Mouse (Mus musculus) liver, embryonic 14.5 days (tissue): Measurements from ENCODE around the gene Lrrd1. TPM values are rescaled to one million over a fixed set of nuclear protein-coding genes. Genes with fewer than 3 reads are reported as not detected.

Experiments
- ATAC-seq: fragments of 200-750 bp; cut with Nextera tagmentation; 2 replicates; pipeline ENCODE4 v1.8.0; 2017; ENCODE audit warnings: moderate number of reproducible peaks, mild to moderate bottlenecking, moderate library complexity; ENCODE audit not compliant: insufficient read depth
- DNase-seq, 3 experiments: peaks; one replicate each; pipeline ENCODE4 v3.0.0-alpha.2; 2012 to 2013; ENCODE audit warnings: low read depth in 3 of 3, low spot score in 3 of 3
- H3K27ac ChIP-seq: fragments of 300-500 bp; sonication (generic); 2 replicates; pipeline ENCODE4 v1.5.1; 2014; ENCODE audit warnings: moderate library complexity, mild to moderate bottlenecking, control low read depth, inconsistent platforms
- H3K27me3 ChIP-seq: fragments of 300-500 bp; sonication (generic); 2 replicates; pipeline ENCODE4 v1.6.1; 2014; ENCODE audit warnings: mild to moderate bottlenecking, low read length, moderate library complexity; ENCODE audit not compliant: control insufficient read depth, insufficient read depth
- H3K36me3 ChIP-seq: fragments of 300-500 bp; sonication (generic); replicated peaks from 2 replicates; pipeline ENCODE4 v1.6.1; 2014; ENCODE audit warnings: low read depth; ENCODE audit not compliant: control insufficient read depth, insufficient read depth
- H3K4me1 ChIP-seq, 2 experiments: fragments of 200-500 bp in 1 of 2; fragments of 300-500 bp in 1 of 2; sonication (generic) in 1 of 2; replicated peaks; 2 replicates each; pipeline ENCODE4 v1.6.1; 2012 to 2014; ENCODE audit warnings: antibody characterized with exemption in 1 of 2, inconsistent platforms in 1 of 2, low read length in 1 of 2; ENCODE audit not compliant: control insufficient read depth in 2 of 2, insufficient read depth in 2 of 2
- H3K4me2 ChIP-seq: fragments of 300-500 bp; sonication (generic); 2 replicates; pipeline ENCODE4 v1.6.1; 2014; ENCODE audit warnings: low read depth, mild to moderate bottlenecking, control low read depth, moderate library complexity
- H3K4me3 ChIP-seq, 2 experiments: fragments of 200-500 bp in 1 of 2; fragments of 300-500 bp in 1 of 2; sonication (generic) in 1 of 2; 2 replicates each; pipeline ENCODE4 v1.5.1; 2012 to 2014; ENCODE audit warnings: low read depth in 2 of 2, low read length in 2 of 2, mild to moderate bottlenecking in 2 of 2, control low read depth in 1 of 2, inconsistent platforms in 1 of 2, moderate library complexity in 1 of 2; ENCODE audit not compliant: insufficient read depth in 1 of 2
- H3K9ac ChIP-seq: fragments of 300-500 bp; sonication (generic); replicated peaks from 2 replicates; pipeline ENCODE4 v1.6.1; 2014; ENCODE audit warnings: mild to moderate bottlenecking, control low read depth, moderate library complexity
- H3K9me3 ChIP-seq: fragments of 300-500 bp; sonication (generic); 2 replicates; pipeline ENCODE4 v1.6.1; 2016; ENCODE audit warnings: low read length, mixed read lengths; ENCODE audit not compliant: control insufficient read depth
- CTCF ChIP-seq: IDR thresholded peaks from 2 replicates; pipeline ENCODE4 v1.5.1; 2016; ENCODE audit warnings: antibody characterized with exemption, low read depth, control low read depth
- EP300 ChIP-seq: IDR thresholded peaks from 2 replicates; pipeline ENCODE4 v1.6.1; 2016; ENCODE audit warnings: antibody characterized with exemption, low read depth
- WGBS: fragments of 180-500 bp; shearing (Covaris S2); extraction: QIAGEN DNeasy Blood & Tissue Kit; methylation state at CpG from one replicate; pipeline ENCODE4 v1.1.7; 2014; ENCODE audit not compliant: insufficient replicate concordance; 5-methylcytosine and 5-hydroxymethylcytosine counted together
- polyA plus RNA-seq, 2 experiments: library from polyadenylated mRNA; depleted of rRNA in 1 of 2; stranded (reverse) in 1 of 2; unstranded in 1 of 2; fragments of >200 nt; fragmentation: Nextera tagmentation in 1 of 2; extraction: Ambion mirVana in 1 of 2; gene quantifications; 2 replicates each; pipeline versions ENCODE4 v1.2.1 to v1.2.3; 2012 to 2014

Gene Lrrd1
- polyA plus RNA-seq, 2 experiments = 0.02 to 0.05 TPM

- TF ChIP-seq EP300 (no peak), CTCF (no peak)
- H3K27me3 ChIP-seq = no peaks in the 10 kb centered on the region
- no peak overlapping the region for H3K9ac ChIP-seq
- no peak overlapping the region for H3K27ac ChIP-seq
- H3K4me2 ChIP-seq = no peak overlapping the region
- H3K9me3 ChIP-seq = no peaks in the 10 kb centered on the region
- H3K4me3 ChIP-seq = no peak overlapping the region
- DNase-seq (no peak), ATAC-seq (no peak)
- H3K36me3 ChIP-seq = no peaks in the 10 kb centered on the region
- H3K4me1 ChIP-seq = no peaks in the 10 kb centered on the region
- 28% methylated on average over 2 of the region's 2 CpGs for WGBS
Measured at GRCm38 (mm10) chr5:3905471-3905870, 60.5 kb downstream of the Lrrd1 start.

Other genes starting within 250 kb of the Lrrd1 start
- 2.2 and 4.0 TPM in 2 replicates for gene Pex1, start 249.1 kb upstream of the Lrrd1 start, polyA plus RNA-seq (2012; rRNA removed)
- 2.9 and 3.8 TPM in 2 replicates for gene Pex1, start 249.1 kb upstream of the Lrrd1 start, polyA plus RNA-seq (2014; fragmentation: Nextera tagmentation; extraction: Ambion mirVana)
- 2.3 and 4.1 TPM in 2 replicates for gene Rbm48, start 248.6 kb upstream of the Lrrd1 start, polyA plus RNA-seq (2012; rRNA removed)
- gene Rbm48, start 248.6 kb upstream of the Lrrd1 start, polyA plus RNA-seq (2014; fragmentation: Nextera tagmentation; extraction: Ambion mirVana) = 5.7 and 6.2 TPM in 2 replicates
- gene Tmbim7, start 194.0 kb upstream of the Lrrd1 start, polyA plus RNA-seq (2012; rRNA removed) = not detected in 2 replicates
- gene Tmbim7, start 194.0 kb upstream of the Lrrd1 start, polyA plus RNA-seq (2014; fragmentation: Nextera tagmentation; extraction: Ambion mirVana) = not detected in 2 replicates
- gene Gatad1, start 188.0 kb upstream of the Lrrd1 start, polyA plus RNA-seq (2012; rRNA removed) = 17.8 and 25.4 TPM in 2 replicates
- gene Gatad1, start 188.0 kb upstream of the Lrrd1 start, polyA plus RNA-seq (2014; fragmentation: Nextera tagmentation; extraction: Ambion mirVana) = 27.7 and 30.1 TPM in 2 replicates
- gene Ankib1, start 42.2 kb upstream of the Lrrd1 start, polyA plus RNA-seq (2012; rRNA removed) = 2.3 and 3.1 TPM in 2 replicates
- gene Ankib1, start 42.2 kb upstream of the Lrrd1 start, polyA plus RNA-seq (2014; fragmentation: Nextera tagmentation; extraction: Ambion mirVana) = 3.8 and 4.3 TPM in 2 replicates
- gene Krit1, start 42.0 kb upstream of the Lrrd1 start, polyA plus RNA-seq (2012; rRNA removed) = 8.2 and 13.0 TPM in 2 replicates
- 15.6 and 15.7 TPM in 2 replicates for gene Krit1, start 42.0 kb upstream of the Lrrd1 start, polyA plus RNA-seq (2014; fragmentation: Nextera tagmentation; extraction: Ambion mirVana)
- gene Mterf1a, start 48.8 kb downstream of the Lrrd1 start, polyA plus RNA-seq (2012; rRNA removed) = 1.8 and 3.5 TPM in 2 replicates
- 4.2 and 4.9 TPM in 2 replicates for gene Mterf1a, start 48.8 kb downstream of the Lrrd1 start, polyA plus RNA-seq (2014; fragmentation: Nextera tagmentation; extraction: Ambion mirVana)
- 3.2 and 6.2 TPM in 2 replicates for gene Akap9, start 82.9 kb downstream of the Lrrd1 start, polyA plus RNA-seq (2012; rRNA removed)
- 17.8 and 18.6 TPM in 2 replicates for gene Akap9, start 82.9 kb downstream of the Lrrd1 start, polyA plus RNA-seq (2014; fragmentation: Nextera tagmentation; extraction: Ambion mirVana)